Mouse (Mus musculus): ENCODE measurements around the gene Plekhm3.

GRCm38 (mm10) chr1:64847565-64847964, 109.1 kb downstream of the Plekhm3 start:
- no peak for TF ChIP-seq GATA1 (IDR thresholded peaks at IDR 0.05; ENCODE audit: low read length)
- no peak for TF ChIP-seq TAL1 (IDR thresholded peaks at IDR 0.05; ENCODE audit: low read length)

All from erythroblast, embryonic 14.5 days (primary cell).